Mouse (Mus musculus) limb, embryonic 15.5 days (tissue): ENCODE data around the gene Defb43. TPM values are rescaled to one million over a fixed set of nuclear protein-coding genes. Genes with fewer than 3 reads are reported as not detected.

Source experiments
- polyA plus RNA-seq: library from polyadenylated mRNA; unstranded; fragments of >200 nt; fragmentation: Nextera tagmentation; extraction: Ambion mirVana; gene quantifications from 2 replicates; pipeline ENCODE4 v1.2.1, GENCODE M21; 2015

Defb43 gene
- polyA plus RNA-seq, 1 experiment from 2014 or later: not detected

Other genes with a start within 250 kb of the Defb43 start
- gene Wdfy2, start 174.1 kb upstream of the Defb43 start, polyA plus RNA-seq: 8.7 and 9.8 TPM in 2 replicates
- not detected in 2 replicates for gene Defb48, start 27.3 kb upstream of the Defb43 start, polyA plus RNA-seq
- gene Defb47, start 13.7 kb upstream of the Defb43 start, polyA plus RNA-seq: not detected in 2 replicates
- 0.47 TPM in 1 of 2 replicates, not detected in the other for gene Defb42, start 35.2 kb downstream of the Defb43 start, polyA plus RNA-seq
- not detected in 2 replicates for gene Defb30, start 38.2 kb downstream of the Defb43 start, polyA plus RNA-seq